Mouse (Mus musculus) myocyte (in vitro differentiated cells): Measurements from ENCODE around the gene Gm5134.

Experiments used
- CEBPB ChIP-seq: IDR thresholded peaks from 2 replicates; pipeline ENCODE4 v1.6.1; 2011; ENCODE audit warnings: mild to moderate bottlenecking, moderate library complexity; ENCODE audit not compliant: poor library complexity, insufficient read depth, severe bottlenecking
- E2F4 ChIP-seq: IDR thresholded peaks from one replicate; pipeline ENCODE4 v1.6.1; 2011; ENCODE audit warnings: mild to moderate bottlenecking, control low read depth, moderate library complexity; ENCODE audit not compliant: insufficient read depth
- MAX ChIP-seq: IDR thresholded peaks from one replicate; pipeline ENCODE4 v1.6.1; 2011; ENCODE audit warnings: low read depth, mild to moderate bottlenecking, control low read depth
- MYOD1 ChIP-seq, 3 experiments: IDR thresholded peaks; one replicate each; pipeline ENCODE4 v1.6.1; 2011; ENCODE audit warnings: control low read depth in 2 of 3, low read depth in 2 of 3, mild to moderate bottlenecking in 2 of 3, moderate library complexity in 1 of 3; ENCODE audit not compliant: insufficient read length in 2 of 3, control insufficient read depth in 1 of 3
- POLR2A ChIP-seq: IDR thresholded peaks from one replicate; pipeline ENCODE4 v1.6.1; 2011; ENCODE audit warnings: low read depth, mild to moderate bottlenecking, control low read depth, moderate library complexity; ENCODE audit not compliant: insufficient read length
- POLR2AphosphoS2 ChIP-seq: IDR thresholded peaks from one replicate; pipeline ENCODE4 v1.6.1; 2011; ENCODE audit warnings: low read depth, control low read depth; ENCODE audit not compliant: insufficient read length
- REST ChIP-seq: IDR thresholded peaks from one replicate; pipeline ENCODE4 v1.6.1; 2011; ENCODE audit warnings: mild to moderate bottlenecking, control low read depth, moderate library complexity; ENCODE audit not compliant: insufficient read depth, insufficient read length
- SRF ChIP-seq: IDR thresholded peaks from one replicate; pipeline ENCODE4 v1.6.1; 2011; ENCODE audit warnings: low read depth; ENCODE audit not compliant: control insufficient read depth, insufficient read length
- TCF12 ChIP-seq: IDR thresholded peaks from one replicate; pipeline ENCODE4 v1.6.1; 2011; ENCODE audit warnings: mild to moderate bottlenecking, control low read depth; ENCODE audit not compliant: poor library complexity, insufficient read depth, severe bottlenecking
- TCF3 ChIP-seq: IDR thresholded peaks from one replicate; pipeline ENCODE4 v1.6.1; 2011; ENCODE audit warnings: low read depth, control low read depth; ENCODE audit not compliant: insufficient read length
- USF1 ChIP-seq: IDR thresholded peaks from one replicate; pipeline ENCODE4 v1.6.1; 2011; ENCODE audit warnings: low read depth, mild to moderate bottlenecking, control low read depth, moderate library complexity

DNA sequence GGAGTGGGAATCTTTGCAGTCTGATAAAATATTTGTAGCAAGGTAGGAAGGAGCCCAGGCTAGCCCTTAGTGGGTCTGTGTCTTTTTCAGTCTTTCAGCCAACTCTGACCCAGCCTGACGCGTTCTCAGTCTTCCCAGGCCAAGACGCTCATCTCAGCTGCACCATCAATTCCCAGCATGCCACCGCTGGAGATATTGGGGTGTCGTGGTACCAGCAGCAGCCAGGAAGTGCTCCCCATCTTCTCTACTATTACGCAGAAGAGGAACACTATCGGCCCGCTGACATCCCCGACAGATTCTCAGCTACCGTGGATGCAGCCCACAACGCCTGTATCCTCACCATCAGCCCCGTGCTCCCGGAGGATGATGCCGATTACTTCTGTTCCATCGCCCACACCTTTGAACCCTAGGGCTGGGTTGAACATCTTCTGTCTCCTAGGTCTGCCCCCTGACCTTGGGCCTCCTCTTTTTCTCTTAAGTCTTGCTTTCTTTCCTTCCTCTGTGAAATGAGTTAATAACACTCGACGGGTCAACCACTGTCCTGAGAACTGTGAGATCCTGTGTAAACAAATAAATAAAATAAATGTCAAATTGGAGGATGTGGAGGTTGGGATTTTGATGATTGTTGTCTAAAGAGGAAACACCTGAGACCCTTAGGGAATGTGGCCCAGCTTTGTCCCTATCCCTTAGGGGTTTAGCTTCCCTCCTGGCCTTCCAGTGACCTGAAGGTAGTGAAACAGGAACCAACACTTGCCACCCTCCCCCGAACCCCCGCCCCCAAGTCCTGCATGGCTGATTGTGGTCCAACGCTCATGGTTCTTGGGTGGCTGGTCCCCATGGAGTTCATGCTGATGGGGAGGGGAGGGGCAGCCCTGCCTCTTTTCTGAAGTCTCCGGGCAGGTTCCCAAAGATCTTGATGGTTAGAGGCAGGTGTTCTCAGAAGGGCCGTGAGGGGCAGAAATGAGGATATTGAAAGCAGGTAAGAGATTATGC, 5.0 kb upstream of the Gm5134 start:
- TF ChIP-seq POLR2A, result no peak
- TF ChIP-seq TCF12, result no peak
- no peak for TF ChIP-seq POLR2AphosphoS2
- no peak for TF ChIP-seq SRF
- TF ChIP-seq USF1, result no peak
- no peak for TF ChIP-seq TCF3
- no peak for TF ChIP-seq CEBPB
- no peak for TF ChIP-seq MAX
- TF ChIP-seq E2F4, result no peak
- no peak for TF ChIP-seq MYOD1 (IDR thresholded peaks at IDR 0.05; ENCODE audit: control insufficient read depth in 1 of 3, insufficient read length in 2 of 3, low read depth in 2 of 3)
- no peak for TF ChIP-seq REST
